Mouse (Mus musculus): ENCODE results near the gene Tpt1.
"Not testable (repeated sequence)": the region's sequence is repeated elsewhere in the genome, so short reads cannot be mapped to it uniquely, and the experiment has no call there.

The Tpt1 gene

DNA sequence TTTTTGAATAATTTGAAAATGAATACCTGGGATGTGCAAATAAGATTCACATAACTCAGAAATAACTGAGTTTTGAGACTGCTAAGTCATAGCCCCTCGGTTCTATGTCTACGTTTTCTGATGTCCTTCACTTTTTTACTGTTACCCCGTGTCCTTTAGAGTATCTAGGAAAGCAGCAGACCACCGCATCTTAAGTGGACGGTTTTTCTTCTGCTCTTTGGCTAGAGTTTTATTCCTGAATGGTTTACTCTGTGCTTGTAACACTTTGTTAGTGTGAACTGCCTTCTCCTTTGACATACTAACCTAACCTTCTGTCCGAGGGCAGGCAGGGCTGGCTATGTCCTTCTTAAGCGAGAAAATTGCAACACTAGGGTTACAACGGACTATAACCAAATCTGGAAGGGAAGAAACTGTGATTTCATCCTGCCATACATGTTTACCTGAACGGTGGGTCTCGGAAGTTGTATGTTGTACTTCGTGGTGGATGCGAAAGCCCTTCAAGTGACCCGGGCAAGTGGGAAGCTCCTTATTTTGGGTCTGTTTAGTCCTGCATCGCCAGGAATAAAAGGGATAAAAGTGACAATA is 690 bp upstream of the Tpt1 start:
- no peak for DNase-seq (ENCODE audit: low spot score)

DNA sequence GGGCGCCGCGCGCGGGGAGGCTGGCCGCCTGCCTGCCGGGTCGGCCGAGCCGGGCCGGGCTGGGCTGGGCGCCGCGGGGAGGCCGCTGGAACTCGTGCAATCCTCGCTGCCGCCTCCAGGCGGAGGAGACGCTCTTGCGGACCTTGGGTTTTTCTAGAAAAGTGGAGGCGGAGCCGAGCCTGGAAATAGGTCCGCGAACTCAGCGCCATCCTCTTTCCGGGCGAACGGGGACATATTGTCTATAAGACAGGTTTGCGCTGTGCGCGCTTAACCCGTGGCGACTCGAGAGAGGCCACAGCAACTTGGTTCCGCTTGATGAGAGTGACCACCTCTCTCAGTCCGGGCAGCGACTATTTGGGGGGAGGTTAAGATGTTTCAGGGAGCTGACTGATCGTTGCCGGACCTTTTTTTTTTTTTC is 814 bp downstream of the Tpt1 start:
- DNase-seq (ENCODE audit: low spot score): peak; percentile 88

DNA sequence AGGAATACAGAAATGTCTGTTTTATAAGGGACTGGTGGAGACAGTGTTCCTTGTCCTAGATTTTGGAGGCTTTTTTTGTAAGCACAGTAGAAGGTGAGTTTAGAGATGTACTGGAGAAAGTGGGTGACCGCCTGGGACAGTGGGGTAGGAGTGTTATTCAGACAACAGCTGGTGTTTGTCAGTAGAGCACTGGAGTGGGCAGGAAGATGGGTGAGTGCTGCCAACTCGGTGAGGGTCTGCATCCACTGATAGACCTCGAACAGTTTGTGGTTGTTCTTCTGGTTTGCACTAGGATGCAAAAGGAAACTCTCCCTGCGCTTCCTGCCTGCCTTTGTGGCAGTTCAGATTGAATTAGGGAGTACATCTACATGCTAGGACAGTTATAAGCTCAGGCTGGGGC is 2.8 kb downstream of the Tpt1 start:
- DNase-seq (ENCODE audit: low spot score): no peak

DNA sequence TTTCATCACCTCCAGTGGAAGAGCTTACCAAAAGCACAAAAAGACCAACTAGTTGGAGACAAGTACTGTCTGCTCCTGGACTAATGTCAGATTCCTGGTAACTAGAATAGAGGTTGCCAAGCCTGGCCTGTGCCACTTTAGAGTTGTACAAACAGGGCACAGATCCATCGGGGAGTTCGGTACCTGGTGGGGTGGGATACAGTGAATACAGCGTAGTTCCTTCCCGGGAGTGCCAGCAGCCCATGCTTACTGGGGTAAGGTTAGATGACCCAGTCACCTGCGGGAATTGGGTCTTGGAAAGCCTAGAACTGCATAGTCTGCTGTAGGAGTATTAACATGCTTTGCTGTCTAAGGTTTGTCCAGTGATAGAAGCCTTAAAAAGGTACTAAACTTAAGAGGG is 3.6 kb downstream of the Tpt1 start:
- DNase-seq (ENCODE audit: low spot score): no peak

DNA sequence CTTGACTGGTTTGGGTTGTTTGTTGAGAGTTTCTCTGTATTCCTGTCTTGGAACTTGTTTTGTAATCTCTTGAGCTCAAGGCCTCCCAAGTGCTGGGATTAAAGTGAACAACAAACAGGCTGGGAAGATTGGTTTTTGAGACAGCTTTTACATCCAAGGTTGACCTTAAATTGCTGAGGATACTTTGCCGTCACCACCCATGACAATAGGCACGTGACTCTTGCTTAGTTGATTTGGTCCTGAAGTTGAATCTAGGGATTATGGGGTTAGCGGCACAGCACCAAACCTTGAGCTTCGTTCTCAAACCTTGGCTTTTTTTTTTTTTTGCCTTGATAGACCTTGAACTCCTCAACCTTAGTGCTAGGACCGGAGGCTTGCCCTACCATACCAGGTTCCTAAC is 4.3 kb downstream of the Tpt1 start:
- DNase-seq (ENCODE audit: low spot score): no peak

DNA sequence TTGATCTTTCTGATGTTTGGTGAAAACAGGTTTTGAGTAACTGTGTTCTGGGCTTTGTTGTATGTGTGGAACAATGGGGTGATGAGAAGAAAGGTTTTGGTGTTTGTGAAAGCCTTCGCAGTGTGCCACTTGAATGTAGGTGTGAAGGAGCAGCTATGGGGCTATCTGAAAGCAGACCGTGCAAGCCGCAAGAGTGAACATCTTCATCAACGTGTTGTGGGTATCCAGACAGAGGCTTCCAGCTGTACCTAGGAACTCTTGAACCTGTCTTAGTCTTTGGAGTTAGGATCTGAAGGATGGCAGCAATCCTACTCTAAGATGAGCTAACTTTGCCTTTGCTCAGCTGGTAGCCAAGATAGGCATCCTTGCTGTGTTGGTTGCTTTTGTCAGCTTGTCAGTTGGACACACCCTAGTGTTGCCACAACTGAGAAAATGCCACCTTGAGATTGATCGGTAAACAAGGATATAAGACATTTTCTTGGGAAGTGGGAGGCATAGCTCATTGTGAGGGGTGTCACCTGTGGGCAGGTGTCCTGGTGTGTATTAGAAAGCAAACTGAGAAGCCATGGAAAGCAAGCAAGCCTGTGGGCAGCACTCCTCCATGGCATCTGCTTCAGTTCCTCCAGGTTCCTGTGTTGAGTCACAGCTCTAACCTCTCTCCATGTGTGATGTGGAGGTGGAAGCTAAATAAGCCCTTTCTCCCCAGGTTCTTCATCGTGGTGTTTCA is 5.1 kb downstream of the Tpt1 start:
- no peak for DNase-seq (ENCODE audit: low spot score)

DNA sequence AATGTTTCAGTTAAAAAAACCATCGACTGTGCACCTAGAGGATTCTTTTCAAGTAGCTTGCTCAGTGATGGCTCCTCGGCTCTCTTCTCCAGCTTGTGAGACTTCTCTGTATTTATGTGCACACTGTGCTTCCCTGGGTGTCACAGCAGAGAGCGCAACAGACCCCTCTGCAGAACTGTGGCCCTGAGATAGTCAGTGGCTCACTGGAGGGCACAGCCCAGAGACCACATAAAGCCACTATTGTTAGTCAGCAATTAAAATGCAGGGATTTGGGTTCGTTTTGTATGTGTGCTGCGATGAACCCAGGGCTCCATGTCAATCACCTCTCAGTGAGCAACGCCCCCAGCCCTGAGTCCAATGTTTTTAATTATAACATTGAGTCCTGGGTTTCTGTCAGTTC is 5.9 kb downstream of the Tpt1 start:
- peak; percentile 51 for DNase-seq (ENCODE audit: low spot score)

DNA sequence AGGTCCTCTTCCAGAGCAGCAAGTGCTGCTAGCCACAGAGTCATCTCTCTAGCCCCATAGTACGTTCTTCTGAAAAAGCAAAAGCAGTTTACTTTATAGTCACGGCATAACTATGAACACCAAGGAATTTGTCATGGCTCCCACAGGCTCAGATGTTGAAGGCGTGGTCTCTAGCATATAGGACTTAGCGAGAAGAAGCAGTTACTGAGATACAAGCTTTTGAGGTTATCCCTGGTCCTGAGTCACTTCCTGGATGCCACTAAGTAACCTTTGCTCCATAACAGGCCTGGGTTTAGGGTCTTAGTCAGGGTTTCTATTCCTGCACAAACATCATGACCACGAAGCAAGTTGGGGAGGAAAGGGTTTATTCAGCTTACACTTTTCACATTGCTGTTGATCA is 7.1 kb downstream of the Tpt1 start:
- no peak for DNase-seq (ENCODE audit: low spot score)

DNA sequence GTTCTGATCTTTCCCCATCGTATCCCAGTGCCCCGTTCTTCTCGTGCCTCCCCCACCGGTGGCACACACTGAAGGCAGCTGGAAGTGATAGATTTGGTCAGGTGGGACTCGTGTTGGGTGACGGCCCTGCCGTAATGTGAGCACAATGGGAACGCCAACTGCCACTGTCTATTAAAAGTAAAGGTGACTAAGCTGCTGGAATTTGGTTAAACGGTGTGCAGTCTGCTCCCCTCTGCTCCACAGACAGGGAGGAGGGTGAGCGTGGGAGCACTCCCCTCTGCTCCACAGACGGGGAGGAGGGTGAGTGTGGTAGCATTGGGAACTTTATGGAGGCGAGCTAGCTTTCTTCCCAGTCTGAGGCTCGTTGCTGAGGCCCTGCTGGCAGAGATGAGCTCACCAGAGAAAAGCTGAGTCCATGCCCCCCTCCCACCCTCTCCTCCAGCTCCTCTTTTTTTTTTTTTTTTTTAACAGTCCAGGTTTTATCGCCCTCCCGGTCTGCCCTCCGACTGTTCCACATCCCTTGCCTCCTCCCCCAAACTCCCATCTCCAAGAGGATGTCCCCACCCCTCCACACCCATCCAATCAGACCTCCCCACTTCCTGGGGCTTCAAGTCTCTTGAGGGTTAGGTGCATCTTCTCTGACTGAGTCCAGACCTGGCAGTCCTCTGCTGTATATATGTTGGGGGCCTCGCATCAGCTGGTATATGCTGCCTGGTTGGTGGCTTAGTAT is 10.5 kb downstream of the Tpt1 start:
- DNase-seq (ENCODE audit: low spot score): no peak

DNA sequence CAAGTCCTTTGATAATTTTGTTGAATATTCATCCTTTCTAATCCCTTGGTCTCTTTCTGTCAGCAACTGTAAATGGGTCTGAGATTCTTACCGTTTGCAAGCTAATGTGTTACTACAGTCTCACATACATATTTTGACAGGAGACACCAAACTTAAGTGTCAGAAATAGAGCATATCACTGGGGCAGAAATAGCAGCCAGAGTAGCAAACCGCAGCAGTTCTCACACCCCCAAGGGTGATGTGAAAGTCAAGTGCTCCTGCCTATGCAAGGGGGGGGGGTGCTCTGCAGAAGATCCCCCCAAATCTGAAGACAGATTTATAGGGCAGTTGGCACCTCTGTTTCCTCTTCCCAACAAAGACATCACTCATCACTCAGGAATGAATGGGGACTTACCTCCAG is 13.3 kb downstream of the Tpt1 start:
- DNase-seq (ENCODE audit: low spot score): no peak

DNA sequence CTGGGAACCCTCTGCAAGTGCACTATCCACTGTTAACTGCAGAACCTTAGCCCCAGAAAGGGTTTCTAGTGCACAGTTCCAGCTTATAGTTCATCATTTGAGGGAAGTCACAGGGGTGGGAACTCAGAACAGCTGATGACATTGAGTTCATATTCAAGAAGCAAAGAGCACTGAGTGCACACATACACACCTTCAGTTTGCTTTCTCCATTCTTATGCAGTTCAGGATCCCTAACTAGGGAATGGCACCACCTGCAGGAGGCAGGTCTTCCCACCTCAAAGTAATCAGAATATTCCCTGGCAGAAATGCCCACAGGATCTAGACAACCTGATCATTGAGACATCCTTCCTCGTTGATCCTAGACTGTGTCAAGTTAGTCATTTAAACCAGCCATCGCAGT is 14.7 kb downstream of the Tpt1 start:
- no peak for DNase-seq (ENCODE audit: low spot score)

DNA sequence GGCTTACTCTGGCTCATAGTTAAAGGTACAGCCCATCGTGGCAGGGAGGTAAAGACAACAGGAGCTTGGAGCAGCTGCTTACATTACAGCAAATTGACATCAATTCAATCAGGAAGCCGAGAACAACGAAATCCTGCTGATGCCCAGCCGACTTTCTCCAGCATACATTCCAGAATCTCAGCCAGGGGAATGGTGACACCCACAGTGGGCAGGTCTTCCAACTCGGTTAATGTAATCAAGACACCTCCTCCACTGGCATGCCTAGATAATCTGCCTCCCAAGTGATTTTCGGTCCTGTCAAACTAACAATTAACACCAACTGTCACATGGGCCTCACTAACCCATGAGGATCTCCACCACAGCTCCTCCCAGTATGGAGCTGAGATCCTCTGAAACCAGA is 17.8 kb downstream of the Tpt1 start:
- DNase-seq (ENCODE audit: low spot score): no peak

DNA sequence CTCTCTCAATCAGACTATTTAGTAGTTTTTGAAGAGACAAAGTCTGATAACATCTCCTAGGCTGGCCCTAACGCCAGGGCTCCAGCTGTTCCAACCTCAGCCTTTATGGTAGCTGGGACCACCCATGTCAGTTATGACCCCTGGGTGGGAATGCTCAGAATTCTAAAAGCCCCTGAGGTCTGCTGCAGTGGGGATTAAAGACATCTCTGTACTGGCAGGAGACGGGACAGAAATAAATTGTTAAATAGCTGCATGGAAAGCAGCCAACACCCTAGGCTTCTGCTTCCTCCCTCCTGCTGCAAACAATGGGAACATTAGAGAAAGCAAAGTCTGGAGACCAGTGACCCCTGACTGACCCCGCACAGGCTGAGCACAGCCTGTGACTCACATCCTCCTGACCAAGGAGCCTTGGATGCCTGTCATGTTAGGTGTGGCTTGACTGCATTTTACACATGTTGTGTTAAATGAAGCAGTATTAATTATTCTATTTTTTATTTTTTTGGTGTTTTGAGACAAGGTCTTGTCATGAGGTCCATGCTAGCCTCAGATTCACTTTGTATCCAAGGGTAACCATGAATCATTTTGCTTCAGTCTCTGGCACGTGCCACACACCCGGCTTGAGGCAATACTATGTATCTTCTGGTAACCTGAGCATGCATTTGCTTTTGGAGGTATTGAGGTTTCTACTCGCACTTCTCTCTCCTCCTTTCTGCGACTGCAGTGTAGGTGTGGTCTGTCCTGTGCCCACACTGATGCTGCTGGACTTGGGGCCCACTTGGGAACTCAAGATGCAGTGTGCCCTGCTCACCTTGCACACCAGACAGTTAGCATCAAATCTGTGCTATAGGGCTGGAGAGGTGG is 18.9 kb downstream of the Tpt1 start:
- peak; percentile 85 for DNase-seq (ENCODE audit: low spot score)

DNA sequence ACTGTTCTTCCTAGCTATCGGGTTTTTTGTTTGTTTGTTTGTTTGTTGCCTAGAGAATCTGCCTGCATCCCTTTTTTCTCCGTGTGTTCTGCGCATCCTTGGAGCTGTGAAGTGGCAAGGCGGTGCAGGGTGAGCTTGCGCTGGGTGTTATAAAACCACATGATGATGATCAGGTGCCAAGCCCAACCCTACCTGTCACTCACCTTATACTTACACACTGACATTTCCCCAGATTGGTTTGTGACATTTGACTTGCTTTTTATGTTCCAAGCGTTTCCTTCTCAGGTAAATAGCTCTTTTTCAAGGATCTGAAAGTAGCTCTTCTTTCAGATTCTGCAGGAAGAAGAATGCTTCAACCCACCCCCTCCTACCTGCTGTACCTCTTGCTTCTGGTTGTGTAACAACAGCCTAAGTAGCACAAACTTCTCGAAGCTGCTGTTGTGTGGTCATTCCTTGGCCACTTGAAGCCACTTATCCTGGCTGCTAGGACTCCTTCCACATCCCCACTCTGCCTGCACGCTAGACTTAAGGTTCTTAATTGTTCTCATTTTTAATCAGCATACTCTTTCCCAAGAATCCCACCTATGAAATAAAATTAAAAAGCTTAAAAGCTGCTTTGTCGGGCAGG is 21.9 kb downstream of the Tpt1 start:
- no peak for DNase-seq (ENCODE audit: low spot score)

DNA sequence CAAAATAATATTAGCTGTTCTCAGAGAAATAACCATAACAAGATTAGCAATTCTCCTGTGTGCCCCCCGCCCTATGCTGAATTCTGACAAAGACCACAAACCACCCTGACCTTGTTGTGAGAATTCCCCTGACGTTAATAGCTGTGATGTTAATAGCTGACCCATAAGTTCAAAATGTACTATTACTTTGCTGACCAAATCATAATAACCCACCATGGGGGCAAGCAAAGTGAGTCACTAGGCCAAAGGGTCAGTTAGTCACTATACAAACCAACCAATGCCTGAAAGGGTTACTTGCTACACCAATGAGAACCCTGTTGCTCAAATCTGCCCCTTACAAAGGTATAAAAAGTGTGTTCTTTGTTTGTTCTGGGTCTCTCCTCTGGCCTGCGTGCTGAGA is 23.1 kb downstream of the Tpt1 start:
- DNase-seq (ENCODE audit: low spot score): not testable (repeated sequence)

DNA sequence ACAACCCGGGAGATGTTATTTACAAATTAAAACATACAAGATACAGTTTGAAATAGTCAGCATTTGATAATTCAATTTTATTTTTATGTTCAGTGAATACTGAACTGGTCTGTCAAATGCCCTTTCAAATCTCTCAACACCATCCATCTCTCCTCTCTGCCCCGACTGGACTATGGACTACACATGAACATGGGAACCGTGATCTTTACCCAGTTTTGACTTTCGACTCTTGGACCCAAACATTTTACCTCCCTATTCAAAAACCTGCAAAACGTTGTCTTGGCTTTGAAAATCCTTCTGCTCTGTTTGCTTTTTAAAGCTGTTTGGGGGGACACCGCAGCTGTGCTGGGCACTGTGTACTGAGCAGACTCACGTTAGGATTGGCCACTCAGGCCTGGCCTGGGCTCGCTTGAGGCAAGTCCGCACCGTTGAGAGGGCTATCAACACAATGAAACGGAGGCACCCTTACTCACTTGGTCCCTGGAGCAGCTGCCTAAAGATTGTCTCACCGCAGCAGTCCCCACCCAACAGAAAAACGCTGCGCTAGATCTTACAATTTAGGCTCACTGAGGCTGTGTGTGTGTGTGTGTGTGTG is 25.0 kb downstream of the Tpt1 start:
- DNase-seq (ENCODE audit: low spot score): no peak

DNA sequence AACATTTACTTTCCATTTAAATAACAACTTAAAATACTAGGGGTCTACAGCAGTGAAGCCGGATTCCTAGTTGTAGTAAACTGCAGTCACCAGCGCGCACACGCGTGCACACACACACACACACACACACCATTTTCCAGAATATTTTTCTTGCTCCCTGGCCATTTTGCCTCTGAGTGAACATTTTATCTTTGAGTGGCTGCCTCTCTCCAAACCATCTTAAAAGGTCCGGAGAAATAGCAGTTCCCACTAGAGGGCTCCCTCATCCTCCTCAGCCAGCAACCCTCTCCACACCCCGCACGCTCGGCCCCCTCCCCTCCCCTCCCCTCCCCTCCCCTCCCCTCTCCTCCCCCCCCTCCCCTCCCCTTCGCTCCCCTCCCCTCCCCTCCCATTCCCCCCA is 25.7 kb downstream of the Tpt1 start:
- DNase-seq (ENCODE audit: low spot score): peak; percentile 86

DNA sequence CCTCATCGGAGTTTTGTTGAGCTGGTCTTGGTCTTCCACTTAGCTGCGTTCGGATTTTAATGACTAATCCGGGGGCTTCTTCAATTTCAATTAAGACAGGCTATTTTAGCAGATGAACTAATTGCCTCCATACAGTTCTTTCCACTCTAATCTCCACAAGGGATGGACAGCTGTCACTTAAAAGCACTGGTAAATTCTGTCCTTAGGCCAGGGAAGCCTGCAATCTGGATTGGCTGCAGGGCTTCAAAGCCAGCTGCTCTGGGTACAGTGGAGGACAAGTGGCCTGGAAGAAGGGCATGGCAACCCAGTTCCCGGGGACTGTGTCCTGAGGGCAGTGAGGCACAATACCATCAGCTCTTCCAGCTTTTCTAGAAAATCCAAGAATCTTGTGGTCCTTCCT is 26.2 kb downstream of the Tpt1 start:
- DNase-seq (ENCODE audit: low spot score): peak; percentile 44

DNA sequence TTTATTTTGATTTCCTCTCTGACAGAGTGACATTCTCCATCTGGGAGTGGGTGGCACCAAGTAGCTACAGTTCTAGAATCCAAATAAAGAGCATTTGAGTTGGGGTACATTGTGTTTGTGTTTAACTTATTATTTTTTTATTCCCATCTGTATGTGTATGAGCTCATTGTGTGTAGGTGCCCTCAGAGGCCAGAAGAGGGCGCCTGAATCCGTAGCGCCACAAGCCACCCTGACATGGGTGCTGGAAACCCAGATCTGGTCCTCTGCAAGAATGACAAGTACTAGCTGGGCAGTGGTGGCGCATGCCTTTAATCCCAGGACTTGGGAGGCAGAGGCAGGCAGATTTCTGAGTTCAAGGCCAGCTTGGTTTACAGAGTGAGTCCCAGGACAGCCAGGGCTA is 26.9 kb downstream of the Tpt1 start:
- DNase-seq (ENCODE audit: low spot score): no peak

DNA sequence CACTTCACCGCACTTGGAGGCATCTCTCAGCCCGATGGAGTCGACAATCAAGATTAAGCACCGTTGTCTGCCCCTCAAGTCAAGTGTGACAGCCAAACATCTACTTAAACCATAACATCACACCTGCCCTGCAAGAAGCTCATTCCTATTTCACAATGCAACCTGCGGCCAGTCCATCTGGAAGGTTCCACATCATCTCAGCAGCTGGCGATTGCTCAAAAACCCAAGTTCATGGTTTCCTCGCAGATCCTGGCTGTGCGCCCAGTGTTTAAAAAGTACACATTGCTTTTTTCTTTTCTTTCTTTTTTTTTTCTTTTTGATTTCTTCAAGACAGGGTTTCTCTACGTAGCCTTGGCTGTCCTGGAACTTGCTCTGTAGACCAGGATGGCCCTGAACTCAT is 28.7 kb downstream of the Tpt1 start:
- no peak for DNase-seq (ENCODE audit: low spot score)

DNA sequence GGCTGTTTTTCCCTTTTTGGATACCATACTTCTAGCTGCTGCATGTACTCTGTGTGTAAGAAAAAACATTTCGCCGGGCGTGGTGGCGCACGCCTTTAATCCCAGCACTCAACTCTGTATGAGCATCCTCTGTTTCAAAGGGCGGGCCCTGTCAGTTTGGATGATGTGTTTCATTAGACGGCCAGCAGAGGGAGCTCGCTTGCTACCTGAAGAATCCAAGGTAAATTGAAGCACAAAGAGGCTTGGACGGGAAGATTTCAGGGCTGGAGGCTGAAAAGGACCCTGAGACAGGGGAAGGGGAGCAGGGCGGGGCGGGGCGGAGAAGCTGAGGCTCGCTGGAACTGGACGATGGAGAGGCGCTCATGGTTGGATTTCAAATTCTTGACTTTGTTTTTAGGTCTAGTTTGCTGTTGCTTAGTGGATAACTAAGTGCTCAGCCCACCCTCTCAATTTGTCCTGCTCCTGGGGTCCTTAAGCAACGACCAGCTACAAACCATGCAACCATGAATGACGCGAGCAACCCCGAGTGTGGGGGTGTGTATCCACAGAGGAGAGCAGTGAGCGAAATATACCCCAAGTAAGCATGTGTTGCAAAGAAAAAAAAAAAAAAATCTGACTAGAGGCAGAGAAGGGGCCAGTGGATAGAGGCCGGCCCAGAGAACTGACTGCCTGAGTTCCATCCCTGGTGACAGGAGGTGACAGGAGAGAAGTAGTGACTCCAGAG is 31.6 kb downstream of the Tpt1 start:
- DNase-seq (ENCODE audit: low spot score): peak; percentile 93

Data from embryo, embryonic 10.5 days (tissue).